Mouse (Mus musculus): ENCODE results near the gene Snx17.

Snx17 gene

DNA sequence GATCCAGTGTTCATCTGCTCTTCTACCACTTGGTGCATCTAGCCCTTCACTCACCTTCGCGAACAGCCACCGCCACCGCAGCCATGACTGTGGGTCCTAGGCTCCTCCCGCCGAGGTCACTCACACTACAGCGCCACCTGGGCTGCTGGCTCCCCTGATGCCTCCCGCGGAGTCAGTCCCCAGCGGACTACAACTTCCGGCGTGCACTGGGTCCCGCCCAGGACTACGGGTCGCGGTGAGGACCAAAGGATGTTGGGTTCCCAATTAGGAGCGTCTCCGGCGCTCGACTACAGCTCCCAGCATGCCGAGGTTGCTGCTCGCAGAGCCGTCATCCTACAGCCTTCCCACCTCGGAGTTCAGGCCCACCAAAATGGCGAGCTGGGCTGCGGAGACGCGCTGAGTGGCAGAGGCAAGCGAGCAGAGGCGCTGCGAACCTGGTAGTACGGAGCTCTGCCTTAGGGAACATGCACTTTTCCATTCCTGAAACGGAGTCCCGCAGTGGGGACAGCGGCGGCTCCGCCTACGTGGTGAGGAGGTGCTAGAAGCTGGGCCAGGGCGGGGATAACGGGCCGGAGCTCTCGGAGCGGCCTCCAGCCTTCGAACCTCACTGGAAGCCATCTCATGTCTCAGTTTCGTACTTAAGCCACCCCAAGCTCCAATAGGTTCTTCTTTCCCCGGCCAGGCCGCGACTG lies at the start of gene Snx17, which contains the start of gene Eif2b4:
Snx17 (plus strand) TSS at position 289 of the 692 bp plus-strand sequence.
Eif2b4 (minus strand) TSS at position 492 of the 692 bp plus-strand sequence.
- DNase-seq (ENCODE audit: inconsistent age in 2 of 2, low spot score in 1 of 2): peak; percentile 99 to 100

DNA sequence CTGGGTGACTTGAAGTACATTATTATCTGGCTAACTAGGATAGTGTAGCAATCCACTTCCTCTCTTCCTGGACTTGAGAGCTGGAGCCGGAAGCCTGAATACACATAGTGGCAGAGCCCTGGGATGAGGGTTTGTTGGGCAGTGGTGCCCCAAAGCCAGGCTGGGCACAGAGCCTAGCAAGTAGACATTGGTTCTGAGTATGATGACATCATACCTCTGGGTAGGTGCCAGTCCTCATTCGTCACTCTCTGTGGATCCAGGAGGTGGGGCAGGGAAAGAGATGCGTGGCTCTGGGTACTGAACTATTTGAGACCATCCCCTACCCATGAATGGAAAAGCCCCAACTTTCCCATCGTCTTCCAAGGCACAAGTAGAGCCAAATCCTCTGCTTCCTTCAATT lies 43.2 kb upstream of the Snx17 start:
- DNase-seq (ENCODE audit: inconsistent age in 2 of 2, low spot score in 1 of 2): peak; percentile 41 to 76

DNA sequence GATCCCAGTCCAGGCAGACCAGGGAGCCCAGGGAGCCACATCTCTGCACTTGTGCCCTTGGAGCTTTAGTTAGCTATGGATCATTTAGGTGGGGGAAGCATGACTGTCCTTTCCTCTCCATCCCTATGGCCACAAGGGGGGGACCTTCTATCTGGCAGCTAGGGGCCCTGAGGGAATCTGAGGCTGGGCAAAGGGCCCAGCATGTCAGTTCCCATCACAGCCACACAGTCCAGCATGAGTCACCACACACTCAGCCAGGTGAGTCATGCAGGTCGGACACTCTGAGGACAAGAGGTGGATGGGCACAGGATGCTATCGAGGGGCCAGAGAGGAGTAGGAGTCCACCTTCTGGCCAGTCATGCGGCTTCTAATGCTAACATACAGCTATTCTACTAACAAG lies 41.3 kb upstream of the Snx17 start:
- peak; percentile 54 to 62 for DNase-seq (ENCODE audit: inconsistent age in 2 of 2, low spot score in 1 of 2)

DNA sequence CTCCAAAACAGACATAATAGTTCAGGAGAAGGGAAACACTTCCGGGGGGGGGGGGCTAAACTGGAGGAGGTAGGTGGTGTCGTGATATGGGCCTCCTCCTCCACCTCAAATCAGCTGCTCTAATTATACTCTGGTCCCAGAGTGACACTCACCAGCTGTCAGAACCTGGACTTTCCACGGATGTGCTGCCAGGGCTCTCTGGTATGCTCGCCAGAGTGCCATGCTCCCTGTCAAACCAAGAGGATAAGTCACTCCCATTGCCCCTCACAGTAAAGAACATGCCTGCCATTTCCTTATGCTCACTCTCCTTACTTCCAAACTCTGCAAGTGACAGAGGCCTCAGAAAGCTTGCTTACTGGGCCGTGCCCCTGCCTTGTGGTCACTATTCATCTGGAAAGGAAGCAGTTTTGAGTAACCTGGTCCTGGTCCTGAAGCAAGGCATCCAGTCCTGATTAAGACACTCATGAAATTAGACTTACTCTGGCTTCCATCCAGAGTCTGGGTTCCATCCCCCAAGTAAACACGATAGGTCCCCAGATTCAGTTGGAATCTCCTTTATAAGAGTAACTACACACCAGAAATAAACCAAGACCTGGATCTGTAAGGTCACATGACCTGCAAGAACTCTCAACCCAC lies 39.4 kb upstream of the Snx17 start:
- peak in 1 of 2 experiments; percentile 12 for DNase-seq (ENCODE audit: inconsistent age in 2 of 2, low spot score in 1 of 2)

DNA sequence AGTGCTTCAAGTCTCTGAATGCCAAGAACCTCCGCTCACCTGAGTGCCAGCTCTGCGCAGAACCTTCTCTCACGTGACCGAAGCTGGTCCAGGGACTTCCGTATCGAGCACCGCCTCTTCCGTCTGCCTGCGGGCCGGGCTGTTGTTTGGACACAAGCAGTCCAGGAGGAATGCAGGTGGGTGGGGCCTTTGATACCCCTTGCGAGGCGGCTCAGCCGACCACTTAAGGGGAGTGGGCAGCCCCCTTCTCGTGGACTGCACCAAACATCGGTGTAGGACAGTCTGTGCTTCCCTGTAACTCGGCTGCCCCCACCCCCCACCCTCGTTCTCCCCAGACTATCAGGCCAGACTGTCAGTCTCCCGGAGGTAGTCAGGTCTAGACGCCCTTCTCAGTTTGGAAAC lies 38.9 kb upstream of the Snx17 start, which contains the start of gene Mpv17:
Mpv17 (minus strand) TSS at position 100 of the 402 bp plus-strand sequence.
- peak; percentile 87 to 95 for DNase-seq (ENCODE audit: inconsistent age in 2 of 2, low spot score in 1 of 2)

DNA sequence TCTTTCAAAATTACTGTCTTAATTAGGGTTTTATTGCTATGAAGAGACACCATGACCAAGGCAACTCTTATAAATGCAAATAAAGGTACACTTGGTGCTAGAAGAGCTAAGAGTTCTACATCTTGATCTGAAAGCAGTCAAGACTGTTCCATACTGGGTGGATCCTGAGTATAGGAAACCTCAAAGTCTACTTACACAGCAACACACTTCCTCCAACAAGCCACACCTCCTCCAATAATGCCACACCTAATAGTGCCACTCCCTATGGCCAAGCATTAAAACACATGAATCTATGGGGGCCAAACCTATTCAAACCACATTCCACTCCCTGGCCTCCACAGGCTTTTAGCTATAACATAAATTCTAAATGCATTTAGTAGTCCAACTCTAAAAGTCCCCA lies 30.6 kb upstream of the Snx17 start:
- no peak for DNase-seq (ENCODE audit: inconsistent age in 2 of 2, low spot score in 1 of 2)

DNA sequence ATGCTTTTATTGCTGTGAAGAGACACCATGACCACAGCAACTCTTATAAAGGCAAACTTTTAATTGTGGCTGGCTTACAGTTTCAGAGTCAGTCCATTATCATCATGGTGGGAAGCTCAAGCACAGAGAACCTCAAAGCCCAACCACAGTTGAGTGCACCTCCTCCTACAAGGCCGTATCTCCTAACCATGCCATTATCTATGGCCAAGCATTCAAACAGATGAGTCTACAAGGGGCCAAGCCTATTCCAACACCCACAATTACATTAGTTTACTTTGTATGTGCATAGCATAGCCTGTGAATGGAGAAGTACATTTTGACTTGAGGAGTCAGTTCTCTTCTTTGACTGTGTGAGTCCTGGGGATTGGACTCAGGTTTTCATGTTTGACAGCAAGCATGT lies 28.1 kb upstream of the Snx17 start:
- DNase-seq (ENCODE audit: inconsistent age in 2 of 2, low spot score in 1 of 2): no peak

DNA sequence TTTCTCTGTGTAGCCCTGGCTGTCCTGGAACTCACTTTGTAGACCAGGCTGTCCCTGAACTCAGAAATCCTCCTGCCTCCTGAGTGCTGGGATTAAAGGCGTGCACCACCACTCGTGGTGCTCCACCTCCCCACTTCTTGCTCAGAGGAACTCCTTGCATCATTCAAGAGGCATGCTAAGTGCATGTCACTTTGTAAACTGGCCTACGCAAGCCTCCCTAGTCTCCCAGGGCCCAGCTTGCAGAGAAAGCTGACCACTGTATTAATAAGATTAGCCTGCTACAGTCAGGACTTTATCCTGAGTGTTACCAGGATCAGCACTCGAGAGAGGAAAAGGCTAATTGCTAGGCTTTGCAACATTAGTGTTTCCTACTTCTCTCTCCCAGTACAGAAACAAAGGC lies 24.4 kb upstream of the Snx17 start:
- no peak for DNase-seq (ENCODE audit: inconsistent age in 2 of 2, low spot score in 1 of 2)

DNA sequence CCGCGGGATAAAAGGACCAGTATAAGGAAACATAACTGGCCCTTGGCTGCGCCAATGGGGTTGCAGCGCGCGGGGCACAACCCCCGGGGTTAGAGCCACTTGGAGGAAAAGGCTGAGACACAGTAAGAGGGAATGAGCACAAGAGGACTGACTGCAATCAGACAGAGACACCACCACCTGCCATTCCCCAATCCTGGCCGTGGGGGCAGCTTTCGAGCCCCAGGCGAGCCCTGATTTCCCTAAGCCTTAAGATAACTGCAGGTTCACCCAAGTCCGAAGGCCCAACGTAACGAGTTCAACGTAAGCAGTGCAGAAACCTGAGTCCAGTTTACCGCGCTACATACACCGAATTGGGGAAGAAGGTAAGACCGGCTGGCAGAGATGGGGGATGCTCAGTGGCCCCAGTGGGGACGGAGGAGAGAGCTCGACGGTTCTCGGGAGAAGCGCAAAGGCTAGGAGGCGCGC lies 13.7 kb upstream of the Snx17 start:
- no peak for DNase-seq (ENCODE audit: inconsistent age in 2 of 2, low spot score in 1 of 2)

DNA sequence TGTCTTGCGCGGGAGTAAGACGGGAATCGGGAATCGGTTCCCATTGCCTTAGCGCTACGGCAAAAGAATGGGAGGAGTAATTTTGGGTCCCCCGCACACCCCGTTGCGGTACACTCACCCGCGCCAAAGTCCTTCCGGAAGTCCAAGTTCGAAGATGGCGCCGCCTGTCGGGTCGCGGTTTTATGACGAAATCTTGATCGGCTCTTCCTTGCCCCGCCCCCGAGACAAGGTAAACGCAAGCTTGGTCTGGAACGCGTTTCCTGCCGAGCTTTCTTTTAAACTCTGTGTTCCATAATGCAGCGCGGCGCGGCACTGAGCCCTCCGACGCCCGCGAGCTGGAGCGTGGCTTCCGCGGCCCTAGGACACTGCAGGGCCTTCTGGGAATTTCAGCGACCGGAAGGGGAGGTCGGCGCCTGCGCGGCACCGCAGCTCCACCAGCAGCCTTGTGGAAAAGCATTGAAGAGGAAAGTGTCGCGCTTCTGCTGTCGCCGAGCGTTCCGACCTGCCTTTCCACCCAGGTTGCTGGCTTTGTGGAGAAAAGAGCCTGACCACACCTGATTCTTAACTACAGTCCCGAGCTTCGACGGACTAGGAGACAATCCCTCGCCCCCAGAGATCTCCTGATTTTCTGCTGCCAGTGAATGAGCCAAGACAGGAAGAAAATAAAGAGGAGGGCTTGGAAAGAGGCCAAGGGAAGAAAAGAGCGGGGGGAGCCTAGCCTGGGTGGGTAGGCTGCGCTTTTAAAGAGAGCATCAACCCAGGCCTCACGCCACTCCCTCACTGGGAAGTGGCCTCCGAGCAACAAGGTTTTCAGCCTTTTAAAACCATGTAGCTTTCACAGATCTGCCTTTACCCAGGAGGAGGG lies 13.0 kb upstream of the Snx17 start, which contains the start of the genes Gm29609 and Gtf3c2:
Gm29609 (minus strand) TSS at position 146 of the 865 bp plus-strand sequence.
Gtf3c2 (minus strand) TSS at position 379 of the 865 bp plus-strand sequence.
- peak; percentile 96 to 98 for DNase-seq (ENCODE audit: inconsistent age in 2 of 2, low spot score in 1 of 2)

DNA sequence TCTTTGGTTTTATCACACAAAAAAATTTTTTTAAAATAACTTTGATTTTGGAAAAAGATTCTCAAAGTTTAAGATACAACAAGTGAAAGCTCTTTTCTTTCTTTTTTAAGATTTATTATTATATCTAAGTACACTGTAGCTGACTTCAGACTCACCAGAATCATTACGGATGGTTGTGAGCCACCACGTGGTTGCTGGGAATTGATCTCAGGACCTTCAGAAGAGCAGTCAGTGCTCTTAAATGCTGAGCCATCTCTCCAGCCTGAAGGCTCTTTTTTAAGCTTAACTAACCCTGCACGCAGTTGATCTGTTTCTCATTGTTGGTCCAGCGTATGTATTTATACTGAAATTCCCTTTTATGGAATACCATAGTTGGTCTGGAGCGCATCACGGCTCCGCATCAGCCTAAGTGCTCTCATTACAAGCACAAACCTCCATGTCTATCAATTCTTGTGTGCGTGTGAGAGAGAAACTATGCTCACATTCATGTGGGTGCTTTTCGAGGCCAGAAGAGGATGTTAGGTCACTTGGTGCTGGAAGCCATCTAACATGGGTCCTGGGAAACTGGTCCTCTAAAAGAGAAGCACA lies 11.8 kb upstream of the Snx17 start:
- DNase-seq (ENCODE audit: inconsistent age in 2 of 2, low spot score in 1 of 2): no peak

DNA sequence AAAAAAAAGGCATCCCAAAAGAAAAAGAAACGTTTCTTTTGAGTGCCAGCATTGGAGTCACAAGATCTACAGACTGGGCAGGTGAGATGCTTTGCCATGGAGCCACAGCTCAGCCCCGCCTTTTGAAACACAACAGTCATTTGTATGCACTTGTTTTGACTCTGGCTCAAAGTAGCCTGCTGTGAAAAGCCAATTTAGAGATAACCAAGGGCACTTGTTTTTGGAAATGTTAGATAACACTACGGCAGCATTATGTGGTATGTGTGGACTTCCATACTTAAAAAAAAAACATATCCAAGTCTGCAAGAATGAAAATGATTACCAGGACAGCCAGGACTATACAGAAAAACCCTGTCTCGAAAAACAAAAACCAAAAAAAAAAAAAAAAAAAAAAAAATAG lies 9.3 kb upstream of the Snx17 start:
- DNase-seq (ENCODE audit: inconsistent age in 2 of 2, low spot score in 1 of 2): no peak

DNA sequence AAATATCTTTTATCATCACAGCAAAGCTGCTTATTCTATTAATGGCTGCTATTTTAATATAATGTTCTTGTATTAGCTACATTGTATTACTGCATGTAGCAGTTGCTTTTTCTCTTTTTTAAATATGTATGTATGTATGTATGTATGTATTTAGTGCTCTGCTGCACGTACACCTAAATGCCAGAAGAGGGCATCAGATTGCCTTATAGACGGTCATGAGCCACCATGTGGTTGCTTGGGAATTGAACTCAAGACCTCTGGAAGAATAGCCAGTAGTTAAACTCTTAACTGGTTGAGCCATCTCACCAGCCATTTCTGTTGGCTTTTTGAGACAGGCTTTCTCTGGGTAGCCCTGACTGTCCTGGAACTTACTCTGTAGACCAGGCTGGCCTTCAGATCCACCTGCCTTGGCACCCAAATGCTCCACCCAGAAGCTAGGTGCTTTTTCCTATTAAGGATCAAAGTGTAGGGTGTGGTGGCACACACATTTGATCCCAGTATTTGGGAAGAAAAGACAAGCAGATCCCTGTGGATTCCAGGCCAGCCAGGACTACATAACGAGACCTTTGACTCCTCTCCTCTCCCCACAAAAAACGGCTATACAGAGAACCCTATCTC lies 4.7 kb upstream of the Snx17 start:
- DNase-seq (ENCODE audit: inconsistent age in 2 of 2, low spot score in 1 of 2): no peak

DNA sequence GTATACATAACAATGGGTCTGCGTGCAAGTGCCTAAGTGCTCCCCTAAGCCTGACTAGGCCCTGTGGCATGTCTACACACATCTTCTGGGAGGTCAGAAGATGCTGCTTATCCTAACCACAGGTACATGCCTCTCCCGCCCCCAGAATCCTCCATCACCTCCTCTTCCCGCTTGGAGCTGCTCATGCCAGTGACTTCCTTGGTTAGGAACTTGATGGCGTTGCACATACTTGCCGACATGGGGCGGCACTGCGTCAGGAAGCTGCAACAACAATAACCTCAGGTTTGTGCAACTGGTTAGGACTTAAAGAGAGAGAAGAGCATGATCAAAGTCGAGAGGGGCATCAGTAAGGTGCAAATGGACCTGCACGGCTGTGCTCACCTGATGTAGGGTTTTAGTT lies 2.8 kb upstream of the Snx17 start:
- no peak for DNase-seq (ENCODE audit: inconsistent age in 2 of 2, low spot score in 1 of 2)

DNA sequence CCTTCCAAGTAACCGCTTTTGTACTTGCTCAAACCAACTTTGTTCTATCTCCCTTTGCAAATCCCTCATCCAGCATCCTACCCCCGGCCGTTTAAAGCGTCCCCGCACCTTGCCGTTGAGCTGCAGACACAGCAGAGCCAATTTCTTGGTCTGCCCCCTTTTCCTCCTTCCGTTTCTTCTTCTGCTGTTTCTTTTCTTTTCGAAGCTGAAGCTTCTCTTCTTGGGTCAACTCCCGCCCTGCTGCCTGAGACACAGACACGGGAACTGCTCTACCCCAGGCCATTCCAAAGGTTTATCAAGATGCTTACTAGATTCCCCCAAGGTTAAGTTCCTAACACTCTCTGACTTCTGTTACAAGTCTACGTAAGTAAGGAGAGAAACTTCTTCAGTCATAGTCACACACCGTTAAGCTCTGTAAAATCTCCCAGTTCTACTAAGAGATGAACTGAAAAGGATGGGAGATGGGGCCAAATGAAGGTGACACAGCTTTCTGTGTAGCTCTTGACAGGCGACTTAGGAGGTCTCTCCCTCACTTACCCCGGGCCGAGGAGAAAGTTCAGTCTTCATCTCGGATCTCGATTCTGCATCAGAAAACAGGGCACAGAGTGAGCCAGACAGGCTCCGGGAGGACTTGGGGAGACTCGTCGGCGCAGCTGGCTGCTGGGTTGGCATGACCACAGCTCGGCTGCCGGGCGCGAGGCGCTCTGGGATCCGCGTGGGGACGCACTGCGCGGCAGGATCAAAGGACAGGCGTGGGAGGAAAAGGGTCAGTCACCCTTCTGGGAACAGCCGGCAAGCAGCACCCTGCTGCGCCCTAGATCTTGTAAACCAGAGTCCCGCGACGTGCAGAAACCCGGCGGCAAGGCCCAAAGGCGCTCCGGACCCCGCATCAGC lies 735 bp upstream of the Snx17 start:
- DNase-seq (ENCODE audit: inconsistent age in 2 of 2, low spot score in 1 of 2): no peak

DNA sequence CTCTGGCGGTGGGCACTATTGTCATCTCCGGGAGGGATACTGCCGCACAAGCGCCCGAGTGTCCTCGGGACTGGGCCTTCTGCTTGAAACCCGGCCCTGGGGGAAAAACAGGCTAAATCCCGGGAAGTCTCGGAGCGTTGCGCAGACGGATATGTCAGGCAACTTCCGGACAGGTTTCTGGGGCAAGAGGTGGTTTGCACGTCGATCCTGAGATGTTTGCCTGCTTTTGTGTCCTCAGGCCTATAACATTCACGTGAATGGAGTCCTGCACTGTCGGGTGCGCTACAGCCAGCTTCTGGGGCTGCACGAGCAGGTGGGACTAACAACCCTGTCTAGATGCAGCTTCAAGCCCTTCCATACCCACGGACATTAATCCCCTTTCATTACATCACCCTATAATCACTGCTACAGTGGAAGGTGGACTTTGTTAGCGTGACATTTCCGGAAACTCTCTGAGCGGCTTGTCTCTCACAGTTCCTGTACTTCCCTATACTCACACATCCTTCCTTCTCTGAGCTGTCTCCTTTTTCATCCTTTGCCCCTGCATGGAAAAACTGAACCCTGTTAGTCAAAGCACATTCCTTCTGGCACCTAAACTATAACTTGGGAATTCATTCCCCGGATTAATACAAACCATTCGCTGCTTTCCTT lies 729 bp downstream of the Snx17 start:
- no peak for DNase-seq (ENCODE audit: inconsistent age in 2 of 2, low spot score in 1 of 2)

DNA sequence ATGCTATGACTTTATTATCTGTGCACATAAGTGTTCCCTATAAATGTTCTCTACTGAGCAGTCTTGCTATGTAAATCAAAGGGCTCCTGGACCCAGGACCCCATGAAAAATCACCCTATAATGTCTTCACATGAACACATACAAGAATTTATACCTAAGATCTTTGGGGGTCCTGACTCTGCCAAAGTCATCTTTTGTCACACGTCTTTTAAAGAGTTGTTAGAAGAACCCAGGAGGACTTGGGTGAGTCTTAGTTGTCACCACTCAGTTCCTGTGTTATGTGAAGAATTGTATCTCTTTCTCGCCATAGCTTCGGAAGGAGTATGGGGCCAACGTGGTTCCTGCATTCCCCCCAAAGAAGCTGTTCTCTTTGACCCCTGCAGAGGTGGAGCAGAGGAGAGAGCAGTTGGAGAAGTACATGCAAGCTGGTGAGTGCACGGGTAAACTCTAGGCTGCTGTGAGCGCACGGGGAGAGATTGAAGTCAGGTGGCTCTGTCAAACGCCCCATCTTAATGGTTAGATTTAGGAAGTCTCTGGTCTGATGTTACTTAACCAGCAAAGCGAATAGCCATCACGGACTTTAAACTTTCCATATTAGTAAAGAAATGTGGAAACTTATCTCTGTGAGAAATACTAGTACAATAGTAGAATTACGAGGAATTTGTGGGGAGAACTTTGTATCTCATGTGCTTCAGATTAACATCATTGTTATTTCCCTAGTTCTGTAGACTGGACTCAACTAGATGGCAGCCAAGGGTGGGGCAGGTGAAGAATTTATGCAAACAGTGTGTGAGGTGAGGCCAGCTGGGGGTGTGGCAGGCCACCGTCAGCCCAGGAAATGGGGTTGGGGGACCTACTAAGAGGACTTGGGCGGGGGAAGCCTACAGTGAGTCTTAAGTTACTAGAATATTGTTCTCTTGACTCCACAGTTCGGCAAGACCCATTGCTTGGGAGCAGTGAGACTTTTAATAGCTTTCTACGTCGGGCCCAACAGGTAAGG lies 1.8 kb downstream of the Snx17 start:
- DNase-seq (ENCODE audit: inconsistent age in 2 of 2, low spot score in 1 of 2): no peak

DNA sequence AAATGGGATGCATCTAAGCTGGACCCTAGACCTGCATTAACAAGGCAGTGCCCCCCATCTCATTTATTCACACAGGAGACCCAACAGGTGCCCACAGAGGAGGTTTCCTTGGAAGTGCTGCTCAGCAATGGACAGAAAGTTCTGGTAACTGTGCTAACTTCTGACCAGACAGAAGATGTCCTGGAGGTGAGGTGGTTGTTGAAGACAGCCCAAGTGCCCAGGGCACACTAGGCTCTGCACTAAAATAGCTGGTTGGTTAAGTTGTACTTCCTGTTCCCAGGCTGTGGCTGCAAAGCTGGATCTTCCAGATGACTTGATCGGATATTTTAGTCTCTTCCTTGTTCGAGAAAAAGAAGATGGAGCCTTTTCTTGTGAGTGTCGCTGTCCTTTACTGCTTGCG lies 2.6 kb downstream of the Snx17 start:
- no peak for DNase-seq (ENCODE audit: inconsistent age in 2 of 2, low spot score in 1 of 2)
